In genomic region chr2:51768298-51769271, GRCm38 (mm10) we compare ENCODE assay signal across 8 mouse cellular contexts.
A peak's percentile ranks its signal among the peaks of the same experiment; 100 is the strongest.
DNase-seq lines count a peak whose midpoint lies in the region; ATAC-seq lines count a peak whose summit lies in the region.

No protein-coding gene starts in this region.

- peaks cover 13% of the 10 kb centered on the region for H3K4me1 ChIP-seq in heart, embryonic 16.5 days (ENCODE audit: control insufficient read depth, insufficient read depth, low read length)

- H3K27me3 ChIP-seq in heart, embryonic 16.5 days (ENCODE audit: control insufficient read depth, insufficient read depth, low read length), result no peaks in the 10 kb centered on the region

- no peak overlapping the region for H3K4me2 ChIP-seq in heart, embryonic 16.5 days (ENCODE audit: low read depth, low read length)

- peak; percentile 46 for DNase-seq in brain, embryonic 18.5 days (ENCODE audit: low read depth, low spot score)
- DNase-seq in cerebellum, postnatal 25 days, result peak; percentile 95 to 97
- peak; percentile 93 for DNase-seq in left cerebral cortex, postnatal 4 days
- no peak for DNase-seq in lung, adult 18-20 months
- DNase-seq in embryo, embryonic 9.5 days (ENCODE audit: extremely low spot score), result no peak
- no peak for DNase-seq in kidney, postnatal 14 days
- no peak for DNase-seq in thymus, postnatal 25 days

- 60% methylated on average over 12 of the region's 12 CpGs for WGBS in heart, embryonic 16.5 days

- H3K36me3 ChIP-seq in heart, embryonic 16.5 days (ENCODE audit: control insufficient read depth, insufficient read depth), result no peaks in the 10 kb centered on the region

- peak overlapping the region; percentile 53; the same call in 1 of the 2 replicates for H3K27ac ChIP-seq in heart, embryonic 16.5 days (ENCODE audit: low read length)

- H3K4me3 ChIP-seq in heart, embryonic 16.5 days (ENCODE audit: low read length), result no peak overlapping the region

- no peaks in the 10 kb centered on the region for H3K9me3 ChIP-seq in heart, embryonic 16.5 days (replicated peaks; ENCODE audit: control insufficient read depth, low read length)

- H3K9ac ChIP-seq in heart, embryonic 16.5 days (ENCODE audit: low read length), result no peak overlapping the region

- ATAC-seq in heart, embryonic 16.5 days (replicated peaks; ENCODE audit: extremely low read depth, insufficient read depth, low FRiP score), result peak; percentile 76

- intact Hi-C loops in left cerebral cortex, postnatal 4 days (cut with DNase I), result no loop called here

Comparison
In these comparisons a context has a peak if more than half of its experiments do, and no peak if none do; other contexts are left out.
1. DNase-seq: peak in brain, embryonic 18.5 days (single experiment), cerebellum, postnatal 25 days (2 of 2) and left cerebral cortex, postnatal 4 days (single experiment); none in lung, adult 18-20 months (0 of 2), embryo, embryonic 9.5 days (single experiment), kidney, postnatal 14 days (single experiment) and thymus, postnatal 25 days (single experiment).